Mouse (Mus musculus) liver, embryonic 13.5 days (tissue): ENCODE measurements around the gene Zeb2. TPM values are rescaled to one million over a fixed set of nuclear protein-coding genes. Genes with fewer than 3 reads are reported as not detected.

ENCODE experiments used
- ATAC-seq: fragments of 200-750 bp; cut with Nextera tagmentation; 2 replicates; pipeline ENCODE4 v1.8.0; 2017; ENCODE audit warnings: low read depth, mild to moderate bottlenecking, moderate number of reproducible peaks, moderate library complexity
- DNase-seq: peaks from one replicate; pipeline ENCODE4 v3.0.0; 2022
- H3K27ac ChIP-seq: fragments of 300-500 bp; sonication (generic); 2 replicates; pipeline ENCODE4 v1.5.1; 2015; ENCODE audit warnings: moderate library complexity, mild to moderate bottlenecking, inconsistent platforms
- H3K27me3 ChIP-seq: fragments of 300-500 bp; sonication (generic); 2 replicates; pipeline ENCODE4 v1.6.1; 2015; ENCODE audit warnings: mild to moderate bottlenecking, inconsistent platforms
- H3K36me3 ChIP-seq: fragments of 300-500 bp; sonication (generic); 2 replicates; pipeline ENCODE4 v1.6.1; 2015; ENCODE audit warnings: mild to moderate bottlenecking, inconsistent platforms
- H3K4me1 ChIP-seq: fragments of 300-500 bp; sonication (generic); replicated peaks from 2 replicates; pipeline ENCODE4 v1.6.1; 2015; ENCODE audit warnings: inconsistent platforms
- H3K4me2 ChIP-seq: fragments of 300-500 bp; sonication (generic); 2 replicates; pipeline ENCODE4 v1.6.1; 2015; ENCODE audit warnings: inconsistent platforms, mild to moderate bottlenecking, moderate library complexity
- H3K4me3 ChIP-seq: fragments of 300-500 bp; sonication (generic); replicated peaks from 2 replicates; pipeline ENCODE4 v1.5.1; 2015; ENCODE audit warnings: mild to moderate bottlenecking, inconsistent platforms
- H3K9ac ChIP-seq: fragments of 300-500 bp; sonication (generic); 2 replicates; pipeline ENCODE4 v1.6.1; 2015; ENCODE audit warnings: mild to moderate bottlenecking, inconsistent platforms
- H3K9me3 ChIP-seq: fragments of 300-500 bp; sonication (generic); replicated peaks from 2 replicates; pipeline ENCODE4 v1.6.1; 2016; ENCODE audit warnings: inconsistent platforms
- WGBS: fragments of 180-500 bp; shearing (Covaris S2); methylation state at CpG from one replicate; pipeline ENCODE4 v1.1.7; 2015; ENCODE audit not compliant: insufficient replicate concordance; 5-methylcytosine and 5-hydroxymethylcytosine counted together
- polyA plus RNA-seq: library from polyadenylated mRNA; unstranded; fragments of >200 nt; fragmentation: Nextera tagmentation; extraction: Ambion mirVana; gene quantifications from 2 replicates; pipeline ENCODE4 v1.2.1, GENCODE M21; 2015

Zeb2 gene
- polyA plus RNA-seq, 1 experiment from 2014 or later: 10.1 TPM

- no peak overlapping the region for H3K4me2 ChIP-seq
- peak overlapping the region; percentile 37 for H3K27ac ChIP-seq
- peaks cover 80% of the 10 kb centered on the region for H3K4me1 ChIP-seq
- no peak for DNase-seq
- no peaks in the 10 kb centered on the region for H3K9me3 ChIP-seq
- H3K9ac ChIP-seq: peak overlapping the region; percentile 7; the same call in 1 of the 2 replicates
- no peaks in the 10 kb centered on the region; the same call in 1 of the 2 replicates for H3K36me3 ChIP-seq
- no peak overlapping the region for H3K4me3 ChIP-seq
- WGBS: 77% methylated on average over 9 of the region's 9 CpGs
- no peaks in the 10 kb centered on the region for H3K27me3 ChIP-seq
- no peak for ATAC-seq
Measured at GRCm38 (mm10) chr2:45060202-45060601, 57.0 kb downstream of the Zeb2 start.

- 81% methylated on average over 4 of the region's 4 CpGs for WGBS
- 0 out of 2 replicates have a peak overlapping the region, but pooled peaks have one; percentile 37 for H3K27ac ChIP-seq
- H3K9me3 ChIP-seq: no peaks in the 10 kb centered on the region
- DNase-seq (no peak), ATAC-seq (no peak)
- H3K4me3 ChIP-seq: no peak overlapping the region
- H3K4me2 ChIP-seq: no peak overlapping the region
- peaks cover 86% of the 10 kb centered on the region for H3K4me1 ChIP-seq
- H3K27me3 ChIP-seq: no peaks in the 10 kb centered on the region
- peak overlapping the region; percentile 7; the same call in 1 of the 2 replicates for H3K9ac ChIP-seq
- no peaks in the 10 kb centered on the region; the same call in 1 of the 2 replicates for H3K36me3 ChIP-seq
Measured at GRCm38 (mm10) chr2:45059599-45059998, 57.6 kb downstream of the Zeb2 start.

- 92% methylated on average over 12 of the region's 12 CpGs for WGBS
- H3K9me3 ChIP-seq: no peaks in the 10 kb centered on the region
- H3K27ac ChIP-seq: peak overlapping the region; percentile 95
- H3K4me1 ChIP-seq: peaks cover 92% of the 10 kb centered on the region
- H3K36me3 ChIP-seq: no peaks in the 10 kb centered on the region; the same call in 1 of the 2 replicates
- DNase-seq: no peak
- ATAC-seq: no peak
- H3K27me3 ChIP-seq: no peaks in the 10 kb centered on the region
- H3K4me2 ChIP-seq: peak overlapping the region; percentile 38
- peak overlapping the region; percentile 46 for H3K9ac ChIP-seq
- H3K4me3 ChIP-seq: no peak overlapping the region
Measured at GRCm38 (mm10) chr2:45059010-45059409, 58.2 kb downstream of the Zeb2 start.

- WGBS: 33% methylated on average over 9 of the region's 9 CpGs
Measured at GRCm38 (mm10) chr2:45058183-45058582, 59.0 kb downstream of the Zeb2 start.

GRCm38 (mm10) chr2:45056856-45057562 lies 60.2 kb downstream of the Zeb2 start:
- H3K4me1 ChIP-seq: peaks cover 94% of the 10 kb centered on the region
- H3K27ac ChIP-seq: peak overlapping the region; percentile 95
- no peaks in the 10 kb centered on the region for H3K27me3 ChIP-seq
- H3K4me2 ChIP-seq: peak overlapping the region; percentile 42
- H3K4me3 ChIP-seq: peak overlapping the region; percentile 5; the same call in 1 of the 2 replicates
- H3K9me3 ChIP-seq: no peaks in the 10 kb centered on the region
- peak; percentile 4; the same call in 1 of the 2 replicates for ATAC-seq
- H3K36me3 ChIP-seq: peaks cover 6% of the 10 kb centered on the region; the same call in 1 of the 2 replicates
- no peak for DNase-seq
- 39% methylated on average over 10 of the region's 10 CpGs for WGBS
- H3K9ac ChIP-seq: peak overlapping the region; percentile 59

More at GRCm38 (mm10) chr2:45058183-45058582, 59.0 kb downstream of the Zeb2 start:
- DNase-seq (no peak), ATAC-seq (peak; percentile 64)
- H3K27me3 ChIP-seq: no peaks in the 10 kb centered on the region
- no peaks in the 10 kb centered on the region for H3K9me3 ChIP-seq
- no peak overlapping the region for H3K4me3 ChIP-seq
- H3K4me2 ChIP-seq: peak overlapping the region; percentile 38
- H3K36me3 ChIP-seq: no peaks in the 10 kb centered on the region; the same call in 1 of the 2 replicates
- H3K27ac ChIP-seq: peak overlapping the region; percentile 95
- H3K9ac ChIP-seq: peak overlapping the region; percentile 46
- peaks cover 90% of the 10 kb centered on the region for H3K4me1 ChIP-seq

GRCm38 (mm10) chr2:45055926-45056325 lies 61.3 kb downstream of the Zeb2 start:
- Histone ChIP-seq H3K4me3 (peak overlapping the region; percentile 16), H3K27ac (peak overlapping the region; percentile 95), H3K9me3 (no peaks in the 10 kb centered on the region), H3K36me3 (peaks cover 6% of the 10 kb centered on the region; the same call in 1 of the 2 replicates), H3K27me3 (no peaks in the 10 kb centered on the region), H3K4me2 (peak overlapping the region; percentile 64), H3K4me1 (peaks cover 92% of the 10 kb centered on the region), H3K9ac (peak overlapping the region; percentile 68)
- peak; percentile 83 for ATAC-seq
- 30% methylated on average over 6 of the region's 6 CpGs for WGBS
- peak; percentile 72 for DNase-seq

GRCm38 (mm10) chr2:45055034-45055615 lies 62.1 kb downstream of the Zeb2 start:
- 28% methylated on average over 8 of the region's 8 CpGs for WGBS
- DNase-seq: no peak
- peak overlapping the region; percentile 16 for H3K4me3 ChIP-seq
- H3K27me3 ChIP-seq: no peaks in the 10 kb centered on the region
- peaks cover 6% of the 10 kb centered on the region; the same call in 1 of the 2 replicates for H3K36me3 ChIP-seq
- H3K9me3 ChIP-seq: no peaks in the 10 kb centered on the region
- peak overlapping the region; percentile 95 for H3K27ac ChIP-seq
- peak overlapping the region; percentile 68 for H3K9ac ChIP-seq
- H3K4me2 ChIP-seq: peak overlapping the region; percentile 64
- peaks cover 85% of the 10 kb centered on the region for H3K4me1 ChIP-seq
- ATAC-seq: peak; percentile 67

GRCm38 (mm10) chr2:45054070-45055025 lies 62.8 kb downstream of the Zeb2 start:
- Histone ChIP-seq H3K4me1 (peaks cover 84% of the 10 kb centered on the region), H3K4me2 (peak overlapping the region; percentile 64), H3K27ac (peak overlapping the region; percentile 95), H3K9me3 (no peaks in the 10 kb centered on the region), H3K9ac (peak overlapping the region; percentile 68), H3K36me3 (peaks cover 6% of the 10 kb centered on the region; the same call in 1 of the 2 replicates), H3K27me3 (no peaks in the 10 kb centered on the region), H3K4me3 (no peak overlapping the region)
- WGBS: 75% methylated on average over 11 of the region's 11 CpGs
- no peak for ATAC-seq
- DNase-seq: no peak

- DNase-seq: no peak
- peak overlapping the region; percentile 60 for H3K27ac ChIP-seq
- WGBS: 54% methylated on average over 4 of the region's 4 CpGs
- no peak overlapping the region for H3K9ac ChIP-seq
- no peak overlapping the region for H3K4me3 ChIP-seq
- H3K4me1 ChIP-seq: peaks cover 82% of the 10 kb centered on the region
- peaks cover 6% of the 10 kb centered on the region; the same call in 1 of the 2 replicates for H3K36me3 ChIP-seq
- no peak overlapping the region for H3K4me2 ChIP-seq
- no peaks in the 10 kb centered on the region for H3K9me3 ChIP-seq
- H3K27me3 ChIP-seq: no peaks in the 10 kb centered on the region
- ATAC-seq: no peak
Measured at GRCm38 (mm10) chr2:45052587-45052986, 64.6 kb downstream of the Zeb2 start.

- Histone ChIP-seq H3K4me1 (peaks cover 80% of the 10 kb centered on the region), H3K27ac (no peak overlapping the region), H3K9ac (no peak overlapping the region), H3K36me3 (peaks cover 6% of the 10 kb centered on the region; the same call in 1 of the 2 replicates), H3K9me3 (no peaks in the 10 kb centered on the region), H3K4me3 (no peak overlapping the region), H3K27me3 (no peaks in the 10 kb centered on the region), H3K4me2 (no peak overlapping the region)
- WGBS: 80% methylated on average over 2 of the region's 2 CpGs
- no peak for DNase-seq
- ATAC-seq: no peak
Measured at GRCm38 (mm10) chr2:45051321-45051720, 65.9 kb downstream of the Zeb2 start.
